Mouse (Mus musculus) hindbrain, embryonic 14.5 days (tissue): ENCODE data around the gene Pgs1. TPM values are rescaled to one million over a fixed set of nuclear protein-coding genes. Genes with fewer than 3 reads are reported as not detected.
A peak's percentile ranks its signal among the peaks of the same experiment; 100 is the strongest.

Experiments used
- ATAC-seq: fragments of 200-750 bp; cut with Nextera tagmentation; 2 replicates; pipeline ENCODE4 v1.8.0; 2017; ENCODE audit warnings: moderate number of reproducible peaks, mild to moderate bottlenecking, moderate TSS enrichment, moderate library complexity; ENCODE audit not compliant: low FRiP score
- DNase-seq: peaks from one replicate; pipeline ENCODE4 v3.0.0-alpha.2; 2015; ENCODE audit warnings: low spot score
- H3K27ac ChIP-seq: fragments of 300-500 bp; sonication (generic); 2 replicates; pipeline ENCODE4 v1.5.1; 2014; ENCODE audit warnings: mild to moderate bottlenecking, moderate library complexity
- H3K27me3 ChIP-seq: fragments of 300-500 bp; sonication (generic); 2 replicates; pipeline ENCODE4 v1.6.1; 2014; ENCODE audit warnings: mild to moderate bottlenecking, low read length, mixed read lengths; ENCODE audit not compliant: control insufficient read depth, insufficient read depth
- H3K36me3 ChIP-seq: fragments of 300-500 bp; sonication (generic); replicated peaks from 2 replicates; pipeline ENCODE4 v1.6.1; 2014; ENCODE audit not compliant: control insufficient read depth, insufficient read depth
- H3K4me1 ChIP-seq: fragments of 300-500 bp; sonication (generic); replicated peaks from 2 replicates; pipeline ENCODE4 v1.6.1; 2014; ENCODE audit warnings: antibody characterized with exemption, low read length, mixed read lengths; ENCODE audit not compliant: control insufficient read depth, insufficient read depth
- H3K4me2 ChIP-seq: fragments of 300-500 bp; sonication (generic); replicated peaks from 2 replicates; pipeline ENCODE4 v1.6.1; 2014; ENCODE audit warnings: mild to moderate bottlenecking, moderate library complexity
- H3K4me3 ChIP-seq: fragments of 300-500 bp; sonication (generic); replicated peaks from 2 replicates; pipeline ENCODE4 v1.5.1; 2014; ENCODE audit warnings: mild to moderate bottlenecking, low read length
- H3K9ac ChIP-seq: fragments of 300-500 bp; sonication (generic); 2 replicates; pipeline ENCODE4 v1.6.1; 2014
- H3K9me3 ChIP-seq: fragments of 300-500 bp; sonication (generic); 2 replicates; pipeline ENCODE4 v1.6.1; 2016; ENCODE audit warnings: low read length; ENCODE audit not compliant: control insufficient read depth
- whole genome bisulfite sequencing: fragments of 180-500 bp; shearing (Covaris S2); extraction: QIAGEN DNeasy Blood & Tissue Kit; methylation state at CpG from one replicate; pipeline ENCODE4 v1.1.7; 2014; 5-methylcytosine and 5-hydroxymethylcytosine counted together
- polyA plus RNA-seq: library from polyadenylated mRNA; unstranded; fragments of >200 nt; fragmentation: Nextera tagmentation; extraction: Ambion mirVana; gene quantifications from 2 replicates; pipeline ENCODE4 v1.2.1, GENCODE M21; 2014

The Pgs1 gene
- polyA plus RNA-seq = 48.1 and 56.4 TPM in 2 replicates

GRCm38 (mm10) chr11:117986126-117987031, at the start of gene Pgs1:
TSS of gene Pgs1 (plus strand) at chr11:117986292.
- Histone ChIP-seq H3K36me3 (no peaks in the 10 kb centered on the region), H3K4me3 (peak within 1 kb of the TSS; percentile 97), H3K4me1 (peaks cover 25% of the 10 kb centered on the region), H3K9me3 (no peaks in the 10 kb centered on the region), H3K4me2 (peak within 1 kb of the TSS; percentile 79), H3K9ac (peak within 1 kb of the TSS; percentile 91), H3K27ac (peak within 1 kb of the TSS; percentile 93), H3K27me3 (no peaks in the 10 kb centered on the region)
- WGBS = 5% methylated on average over 51 of the region's 51 CpGs
- DNase-seq (peak; percentile 95), ATAC-seq (peak; percentile 90)

DNA sequence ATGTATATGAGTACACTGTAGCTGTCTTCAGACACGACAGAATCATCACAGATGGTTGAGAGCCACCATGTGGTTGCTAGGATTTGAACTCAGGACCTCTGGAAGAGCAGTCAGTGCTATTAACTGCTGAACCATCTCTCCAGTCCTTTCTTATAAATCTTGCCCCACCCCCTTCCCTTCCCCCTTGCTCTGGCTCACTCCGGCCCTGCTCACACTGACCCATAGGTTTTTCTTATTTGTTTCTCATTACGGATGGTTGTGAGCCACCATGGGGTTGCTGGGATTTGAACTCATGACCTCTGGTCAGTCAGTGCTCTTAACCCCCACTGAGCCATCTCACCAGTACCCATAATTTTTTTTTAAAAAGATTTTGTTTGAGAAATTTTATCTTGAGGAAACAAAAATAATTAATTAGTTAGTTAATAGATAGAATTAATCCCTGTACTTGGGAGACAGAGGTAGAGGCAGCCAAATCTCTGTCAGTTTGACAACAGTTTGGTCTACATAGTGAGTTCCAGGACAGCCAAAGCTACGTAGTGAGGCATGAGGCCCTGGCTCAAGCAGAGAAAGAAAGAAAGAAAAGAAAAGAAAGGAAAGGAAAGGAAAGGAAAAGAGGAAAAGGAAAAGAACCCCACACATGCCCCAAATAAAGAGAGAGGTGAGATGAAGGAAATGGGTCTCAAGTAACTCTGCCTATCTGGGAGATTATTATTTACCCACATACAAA, 46.9 kb upstream of the Pgs1 start:
- Histone ChIP-seq H3K9me3 (no peaks in the 10 kb centered on the region), H3K4me3 (no peak overlapping the region), H3K27me3 (no peaks in the 10 kb centered on the region), H3K27ac (peak overlapping the region; percentile 74), H3K9ac (no peak overlapping the region; the same call in 1 of the 2 replicates), H3K4me2 (peak overlapping the region; percentile 27; the same call in 1 of the 2 replicates), H3K4me1 (peaks cover 27% of the 10 kb centered on the region), H3K36me3 (no peaks in the 10 kb centered on the region)
- no peak for DNase-seq
- 17% methylated on average over 4 of the region's 4 CpGs for WGBS
- no peak for ATAC-seq

GRCm38 (mm10) chr11:117939741-117940285, 46.3 kb upstream of the Pgs1 start:
- H3K9ac ChIP-seq = peak overlapping the region; percentile 13; the same call in 1 of the 2 replicates
- no peaks in the 10 kb centered on the region for H3K27me3 ChIP-seq
- ATAC-seq (peak; percentile 82), DNase-seq (peak; percentile 77)
- H3K9me3 ChIP-seq = no peaks in the 10 kb centered on the region
- H3K4me1 ChIP-seq = peaks cover 27% of the 10 kb centered on the region
- peak overlapping the region; percentile 27; the same call in 1 of the 2 replicates for H3K4me2 ChIP-seq
- H3K27ac ChIP-seq = peak overlapping the region; percentile 74
- H3K4me3 ChIP-seq = no peak overlapping the region
- 0% methylated on average over 7 of the region's 7 CpGs for WGBS
- H3K36me3 ChIP-seq = no peaks in the 10 kb centered on the region

DNA sequence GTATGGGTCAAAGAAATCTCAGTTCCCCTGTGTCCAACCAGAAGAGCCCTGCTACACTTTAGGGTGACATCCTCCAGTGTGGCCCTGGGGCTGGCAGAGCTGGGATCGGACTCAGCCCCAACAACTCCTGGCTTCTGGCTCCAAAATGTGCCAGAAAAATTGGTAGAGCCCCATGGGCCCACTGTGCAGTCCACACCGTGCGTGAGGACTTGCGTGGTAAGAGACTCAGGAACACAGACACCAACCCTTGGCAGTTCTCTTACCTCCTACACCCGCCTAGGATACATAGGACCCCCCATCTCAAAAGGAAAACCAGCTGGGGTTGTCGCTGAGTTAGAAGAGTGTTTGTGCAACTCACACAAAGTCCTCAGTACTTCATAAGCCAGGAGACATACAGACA, 45.2 kb upstream of the Pgs1 start:
- Histone ChIP-seq H3K4me1 (peaks cover 27% of the 10 kb centered on the region), H3K4me2 (no peak overlapping the region), H3K27ac (no peak overlapping the region), H3K4me3 (no peak overlapping the region), H3K9ac (no peak overlapping the region), H3K36me3 (no peaks in the 10 kb centered on the region), H3K9me3 (no peaks in the 10 kb centered on the region), H3K27me3 (no peaks in the 10 kb centered on the region)
- DNase-seq = no peak
- no peak for ATAC-seq
- WGBS = 86% methylated on average over 6 of the region's 6 CpGs

DNA sequence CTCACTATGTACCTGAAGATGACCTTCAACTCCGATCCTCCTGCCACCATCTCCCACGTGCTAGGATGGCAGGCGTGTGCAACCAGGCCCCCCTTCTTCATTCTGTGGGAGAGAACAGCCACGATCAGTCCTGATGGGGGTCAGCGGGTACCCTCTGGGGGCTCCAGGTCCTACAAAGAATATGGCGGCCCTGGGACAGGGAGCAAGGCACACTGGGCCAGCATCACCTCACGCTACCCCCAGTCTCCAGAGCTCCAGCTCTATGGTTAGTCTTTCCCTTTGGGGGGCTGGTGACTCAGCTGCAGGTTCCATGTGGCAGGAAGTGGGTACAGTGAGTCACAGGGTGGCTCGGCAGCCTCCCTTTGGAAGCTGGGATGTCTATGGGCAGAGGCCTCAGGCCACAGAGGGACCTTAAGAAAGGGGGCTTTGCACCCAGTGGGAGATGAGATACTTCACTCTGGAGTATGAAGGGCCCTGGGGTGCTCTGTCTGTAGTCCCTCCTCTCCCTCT, 44.7 kb upstream of the Pgs1 start:
- Histone ChIP-seq H3K27me3 (no peaks in the 10 kb centered on the region), H3K4me1 (peaks cover 27% of the 10 kb centered on the region), H3K36me3 (no peaks in the 10 kb centered on the region), H3K4me2 (no peak overlapping the region), H3K9me3 (no peaks in the 10 kb centered on the region), H3K9ac (no peak overlapping the region), H3K4me3 (no peak overlapping the region), H3K27ac (no peak overlapping the region)
- 85% methylated on average over 8 of the region's 8 CpGs for WGBS
- no peak for ATAC-seq
- DNase-seq = no peak

GRCm38 (mm10) chr11:117941848-117942247, 44.2 kb upstream of the Pgs1 start:
- 20% methylated on average over 4 of the region's 4 CpGs for WGBS
- no peak overlapping the region for H3K4me2 ChIP-seq
- DNase-seq (no peak), ATAC-seq (no peak)
- no peaks in the 10 kb centered on the region for H3K27me3 ChIP-seq
- H3K9me3 ChIP-seq = no peaks in the 10 kb centered on the region
- H3K4me3 ChIP-seq = no peak overlapping the region
- no peaks in the 10 kb centered on the region for H3K36me3 ChIP-seq
- no peak overlapping the region for H3K27ac ChIP-seq
- H3K9ac ChIP-seq = no peak overlapping the region
- H3K4me1 ChIP-seq = peaks cover 27% of the 10 kb centered on the region

DNA sequence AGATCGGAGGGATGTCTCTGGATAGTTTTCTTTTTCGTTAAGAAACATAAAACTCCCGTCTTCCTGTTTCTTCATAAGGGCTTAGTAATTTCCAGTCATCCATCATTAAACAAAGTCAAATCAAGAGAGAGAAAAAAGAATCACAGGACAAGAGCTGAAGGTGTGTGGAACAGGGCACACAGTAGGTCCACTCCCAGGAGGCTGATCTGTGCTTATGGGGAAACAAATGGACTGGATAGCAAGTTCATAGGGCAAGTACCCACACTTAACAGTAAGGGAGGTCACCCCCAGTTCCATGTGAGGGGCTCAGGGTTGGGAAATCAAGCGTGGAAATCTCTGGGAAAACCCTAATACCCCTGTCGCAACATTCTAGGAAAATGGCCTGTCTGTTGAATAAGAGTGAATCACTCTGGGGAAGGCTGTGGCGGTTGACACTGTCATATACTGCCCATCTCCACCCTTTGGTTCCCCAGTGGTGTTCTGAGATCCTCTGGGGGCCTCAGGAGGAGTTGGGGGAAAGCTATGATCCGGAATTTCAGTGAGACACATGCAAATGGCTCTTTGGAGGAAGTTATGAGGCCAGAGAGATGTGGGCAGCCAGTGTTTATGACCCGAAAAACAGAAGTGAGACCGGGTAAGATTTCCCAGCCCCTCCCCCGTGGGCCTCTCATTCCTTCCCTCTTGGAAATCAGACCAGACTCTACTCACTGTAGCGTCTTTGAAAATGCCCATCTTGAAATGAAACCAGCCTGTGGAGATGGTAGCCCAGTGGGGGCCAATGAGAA, 39.7 kb upstream of the Pgs1 start:
- H3K9ac ChIP-seq = no peak overlapping the region
- no peaks in the 10 kb centered on the region for H3K9me3 ChIP-seq
- H3K27me3 ChIP-seq = 0 out of 2 replicates have a peak, but pooled peaks cover 7% of the 10 kb centered on the region
- WGBS = 83% methylated on average over 11 of the region's 11 CpGs
- no peak for ATAC-seq
- no peak overlapping the region for H3K4me3 ChIP-seq
- no peak overlapping the region for H3K27ac ChIP-seq
- H3K4me2 ChIP-seq = no peak overlapping the region
- peaks cover 12% of the 10 kb centered on the region for H3K4me1 ChIP-seq
- H3K36me3 ChIP-seq = no peaks in the 10 kb centered on the region
- DNase-seq = no peak

GRCm38 (mm10) chr11:117946996-117947419, 39.1 kb upstream of the Pgs1 start:
- Histone ChIP-seq H3K9ac (no peak overlapping the region), H3K4me3 (no peak overlapping the region), H3K9me3 (no peaks in the 10 kb centered on the region), H3K27me3 (0 out of 2 replicates have a peak, but pooled peaks cover 7% of the 10 kb centered on the region), H3K27ac (no peak overlapping the region), H3K4me2 (no peak overlapping the region), H3K36me3 (no peaks in the 10 kb centered on the region), H3K4me1 (peaks cover 10% of the 10 kb centered on the region)
- DNase-seq = no peak
- 79% methylated on average over 10 of the region's 10 CpGs for WGBS
- ATAC-seq = no peak
